Mouse (Mus musculus) layer of hippocampus, adult 9-11 months (tissue): ENCODE measurements at regions not wholly inside any gene's neighbourhood (a gene's known extent, or its start where the extent isn't known, plus 50 kb on each side); places are given as distances from the start of the nearest gene placed in this dataset.
A peak's percentile ranks its signal among the peaks of the same experiment; 100 is the strongest.

ENCODE experiments used
- DNase-seq: peaks from one replicate; pipeline ENCODE4 v3.0.0; 2022

DNA sequence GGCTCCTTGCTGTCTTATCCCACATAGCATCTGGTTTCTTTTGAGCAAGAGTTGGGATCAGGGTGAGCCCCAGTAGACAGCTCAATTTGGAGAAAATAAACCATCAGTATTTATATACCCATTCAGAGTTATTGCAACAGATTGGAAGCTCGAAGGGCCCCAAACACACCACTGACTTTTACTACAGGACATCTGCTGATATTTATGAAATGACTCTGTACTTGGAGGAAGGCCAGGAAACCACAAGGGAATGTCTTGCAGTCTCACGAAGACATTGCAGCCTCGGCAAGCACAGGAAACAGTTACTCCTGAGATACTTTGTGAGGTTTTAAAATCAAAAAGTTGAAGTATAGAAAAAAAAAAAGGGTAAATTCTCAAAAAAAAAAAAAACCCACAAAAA, 375.1 kb upstream of the 4931408C20Rik start:
- peak; percentile 34 for DNase-seq
